Mouse (Mus musculus) embryo, embryonic 9.5 days (tissue): ENCODE results near the gene Mzt1.
A peak's percentile ranks its signal among the peaks of the same experiment; 100 is the strongest.
"Not testable (repeated sequence)": the region's sequence is repeated elsewhere in the genome, so short reads cannot be mapped to it uniquely, and the experiment has no call there.

Experiments
- DNase-seq: peaks from one replicate; pipeline ENCODE4 v3.0.0-alpha.2; 2017; ENCODE audit errors: extremely low spot score

The Mzt1 gene

GRCm38 (mm10) chr14:99046031-99046781, at the start of gene Mzt1, which contains the start of gene Bora:
Gene Mzt1 (minus strand): TSS chr14:99046134.
Gene Bora (plus strand): TSS chr14:99046222.
- DNase-seq = peak; percentile 96

- DNase-seq = no peak
These were observed 43.0 kb upstream of the Mzt1 start for GRCm38 (mm10) chr14:99088947-99089346.

- DNase-seq = no peak
These were observed 25.2 kb upstream of the Mzt1 start for GRCm38 (mm10) chr14:99071146-99071545.

- DNase-seq = no peak
These were observed 17.2 kb upstream of the Mzt1 start for GRCm38 (mm10) chr14:99063091-99063490.

DNA sequence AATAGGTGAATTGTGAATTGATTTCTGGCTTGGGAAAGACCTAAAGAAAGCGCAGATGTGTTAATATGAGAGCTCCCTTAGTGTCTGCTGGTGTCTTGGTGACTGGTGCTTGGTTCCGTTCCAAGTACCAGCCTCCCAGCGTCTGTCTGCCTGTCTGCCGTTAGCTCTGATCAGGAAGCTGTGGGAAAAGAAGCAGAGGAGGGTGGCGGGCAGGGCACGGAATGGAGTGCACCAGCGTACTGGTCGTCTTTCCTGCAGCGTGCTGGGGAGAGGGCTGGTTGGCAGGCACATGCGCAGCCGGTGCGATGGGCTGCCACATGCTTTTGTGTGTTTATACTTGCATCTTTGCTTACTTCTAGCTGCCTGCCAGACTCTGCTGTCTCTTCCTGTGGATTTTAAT, 14.7 kb upstream of the Mzt1 start:
- no peak for DNase-seq

GRCm38 (mm10) chr14:99058959-99059586, 13.1 kb upstream of the Mzt1 start:
- DNase-seq = no peak

DNA sequence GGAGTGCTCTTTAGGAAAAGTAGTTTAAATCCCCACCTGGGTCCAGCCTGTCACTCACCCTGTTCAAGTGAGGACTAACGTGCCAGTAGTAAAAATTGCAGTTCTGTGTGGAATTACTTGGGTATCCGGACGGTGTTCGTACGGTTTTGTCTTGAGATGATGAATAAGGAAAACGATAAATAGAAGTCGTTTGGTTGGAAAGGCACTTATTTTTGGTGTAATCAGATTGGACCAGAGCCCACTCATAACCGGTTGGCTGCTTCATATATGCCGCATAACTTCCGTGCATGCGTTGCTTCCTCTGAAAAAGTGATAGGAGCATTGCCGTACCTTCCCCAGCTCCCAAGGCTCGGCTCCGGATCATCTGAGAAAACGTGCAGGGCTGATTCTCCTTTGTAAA, 848 bp upstream of the Mzt1 start:
- DNase-seq = no peak

- DNase-seq = no peak
These were observed 430 bp downstream of the Mzt1 start for GRCm38 (mm10) chr14:99045378-99046030.

- no peak for DNase-seq
These were observed 1.2 kb downstream of the Mzt1 start for GRCm38 (mm10) chr14:99044718-99045117.

DNA sequence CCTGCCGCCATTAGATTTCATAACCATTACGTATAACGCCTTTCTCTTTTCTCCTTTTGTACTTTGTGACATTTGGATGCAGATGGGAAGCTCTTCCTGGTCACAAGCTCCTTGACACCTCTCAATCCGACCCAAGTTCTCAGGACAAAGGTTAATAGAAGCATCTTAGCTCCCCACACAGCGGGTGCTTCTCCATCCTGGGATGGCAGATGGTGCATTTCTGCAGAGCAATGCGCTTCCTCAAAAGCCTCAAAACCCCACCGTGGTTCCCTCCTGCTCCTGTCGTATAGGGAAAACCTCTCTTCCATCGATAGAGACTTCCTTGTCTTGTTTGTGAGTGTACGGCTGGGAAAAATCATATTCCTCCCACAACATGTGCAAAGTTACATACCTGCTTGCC, 1.8 kb downstream of the Mzt1 start:
- DNase-seq = no peak

DNA sequence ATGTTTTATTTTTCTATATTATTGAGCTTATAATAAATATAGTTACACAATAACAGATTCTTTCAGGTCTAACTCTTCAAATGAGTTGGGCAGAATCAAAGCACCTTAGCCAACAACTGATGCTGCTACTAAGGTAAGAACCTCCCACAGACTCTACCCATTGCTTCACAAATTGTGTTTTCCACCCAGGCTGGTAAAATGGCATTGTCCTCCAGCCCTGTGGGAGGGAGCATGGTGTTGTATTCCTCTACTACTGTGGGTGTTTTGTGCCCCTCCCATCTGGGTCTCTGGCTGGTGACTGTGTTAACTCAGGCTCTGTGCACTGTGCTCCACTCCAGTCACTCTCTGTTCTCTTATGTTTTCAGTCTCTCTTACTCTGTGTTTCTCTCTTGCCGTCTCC, 2.4 kb downstream of the Mzt1 start:
- DNase-seq = no peak

DNA sequence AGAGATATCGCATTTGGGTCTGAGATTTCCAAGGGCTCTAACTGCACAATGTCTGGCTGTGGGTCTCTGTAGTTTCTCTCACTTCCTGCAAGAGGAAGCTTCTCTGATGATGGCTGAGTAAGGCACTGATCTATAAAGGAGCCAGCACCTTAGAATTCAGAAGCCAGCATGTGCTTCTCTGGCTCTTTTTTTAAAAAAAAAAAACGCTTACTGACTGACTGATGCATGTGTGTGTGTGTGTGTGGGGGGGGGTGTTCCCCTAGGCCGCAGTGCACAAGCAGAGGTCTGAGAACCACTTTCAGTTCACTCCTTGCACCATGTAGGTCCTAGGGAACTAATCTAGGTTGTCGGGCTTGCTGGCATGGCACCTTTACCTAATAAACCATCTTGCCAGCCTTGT, 4.5 kb downstream of the Mzt1 start:
- DNase-seq = no peak

DNA sequence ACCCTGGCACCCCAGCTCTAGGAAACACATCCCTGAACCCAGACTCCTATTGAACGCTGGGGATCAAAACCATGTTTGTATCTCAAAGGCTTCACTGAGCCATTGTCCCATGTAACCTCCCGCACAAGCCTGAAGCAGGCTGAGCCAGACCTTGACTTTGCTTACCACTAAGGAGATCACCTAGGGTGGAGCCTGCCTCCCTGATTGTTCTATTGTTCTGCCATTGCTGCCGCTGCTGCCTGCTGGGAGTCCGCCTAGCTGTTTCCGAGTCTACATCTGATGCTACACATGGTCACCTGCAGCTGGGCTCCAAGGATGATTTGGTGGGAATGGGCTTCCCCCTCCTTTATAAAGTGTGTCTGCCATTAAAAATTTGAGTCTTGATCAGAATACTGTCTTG, 6.6 kb downstream of the Mzt1 start:
- DNase-seq = not testable (repeated sequence)

DNA sequence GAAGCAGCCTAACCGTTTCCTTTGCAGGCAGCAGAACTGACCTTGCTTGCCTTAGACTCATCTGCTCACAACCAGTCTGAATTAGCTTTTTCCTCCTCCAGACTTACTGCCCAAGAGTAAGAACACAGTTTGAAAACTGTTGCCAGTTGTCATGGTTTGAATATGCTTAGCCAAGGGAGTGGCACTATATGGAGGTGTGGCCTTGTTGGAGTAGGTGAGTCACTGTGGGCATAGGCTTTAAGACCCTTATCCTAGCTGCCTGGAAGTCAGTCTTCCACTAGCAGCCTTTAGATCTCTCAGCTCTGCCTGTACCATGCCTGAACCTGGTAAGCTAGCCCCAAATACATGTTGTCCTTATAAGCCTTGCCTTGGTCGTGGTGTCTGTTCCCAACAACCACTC, 8.2 kb downstream of the Mzt1 start:
- DNase-seq = no peak

DNA sequence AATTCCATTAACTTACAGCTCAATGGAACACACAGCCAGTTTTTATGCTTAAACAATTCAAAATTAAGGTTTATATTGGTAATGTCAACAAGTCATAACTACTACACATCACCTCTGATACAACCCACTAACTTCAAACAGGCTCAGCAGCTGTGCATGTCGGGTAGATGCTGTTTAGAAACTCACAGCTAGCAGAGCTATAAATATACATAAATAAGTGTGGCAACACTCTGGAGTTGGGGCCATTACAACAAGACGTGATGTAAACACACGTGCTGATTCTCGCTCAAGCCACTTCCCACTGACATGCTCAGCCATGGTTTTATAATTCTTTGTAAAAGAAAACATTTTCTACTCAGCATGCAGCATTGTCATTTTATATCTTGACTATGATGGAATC, 9.9 kb downstream of the Mzt1 start:
- DNase-seq = no peak

DNA sequence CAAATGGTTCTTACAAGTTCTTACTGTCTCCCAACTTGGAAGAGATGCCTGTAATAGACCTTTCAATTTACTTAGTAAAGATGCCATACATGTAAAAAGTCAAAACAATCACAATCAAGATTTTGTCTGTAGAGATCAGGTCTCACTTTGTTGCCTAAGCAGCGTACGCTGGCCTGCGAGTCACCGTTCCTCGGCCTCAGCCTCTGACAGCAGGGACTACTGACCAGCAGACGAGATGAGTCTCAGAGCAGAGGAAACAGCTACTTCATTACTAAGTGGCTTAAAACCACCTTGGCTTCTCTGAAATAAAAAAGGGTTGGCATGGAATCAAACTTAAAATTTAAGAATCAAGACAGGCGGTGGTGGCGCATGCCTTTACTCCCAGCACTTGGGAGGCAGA, 11.1 kb downstream of the Mzt1 start:
- not testable (repeated sequence) for DNase-seq

- DNase-seq = no peak
These were observed 13.3 kb downstream of the Mzt1 start for GRCm38 (mm10) chr14:99032596-99032995.

- DNase-seq = no peak
These were observed 14.5 kb downstream of the Mzt1 start for GRCm38 (mm10) chr14:99031337-99031873.

DNA sequence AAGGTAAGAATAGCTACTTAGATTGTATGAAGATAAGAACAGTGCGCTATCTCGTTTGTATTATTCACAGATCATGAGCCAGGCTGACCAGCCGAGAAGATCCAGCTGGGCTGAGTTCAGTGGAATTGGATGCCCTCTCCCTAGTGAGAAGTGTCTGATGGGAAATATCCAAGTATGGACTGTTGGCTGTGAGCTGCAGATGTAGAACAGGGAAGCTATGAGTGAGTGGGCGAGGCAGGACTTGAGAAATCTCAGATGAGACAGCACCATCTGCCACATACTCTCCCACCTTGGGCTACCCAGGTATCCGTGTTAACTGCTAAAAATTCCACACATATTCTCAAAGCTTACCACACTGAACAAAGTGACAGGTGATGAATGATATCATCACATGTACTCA, 15.9 kb downstream of the Mzt1 start:
- DNase-seq = no peak

- DNase-seq = no peak
These were observed 23.4 kb downstream of the Mzt1 start for GRCm38 (mm10) chr14:99022346-99023086.

DNA sequence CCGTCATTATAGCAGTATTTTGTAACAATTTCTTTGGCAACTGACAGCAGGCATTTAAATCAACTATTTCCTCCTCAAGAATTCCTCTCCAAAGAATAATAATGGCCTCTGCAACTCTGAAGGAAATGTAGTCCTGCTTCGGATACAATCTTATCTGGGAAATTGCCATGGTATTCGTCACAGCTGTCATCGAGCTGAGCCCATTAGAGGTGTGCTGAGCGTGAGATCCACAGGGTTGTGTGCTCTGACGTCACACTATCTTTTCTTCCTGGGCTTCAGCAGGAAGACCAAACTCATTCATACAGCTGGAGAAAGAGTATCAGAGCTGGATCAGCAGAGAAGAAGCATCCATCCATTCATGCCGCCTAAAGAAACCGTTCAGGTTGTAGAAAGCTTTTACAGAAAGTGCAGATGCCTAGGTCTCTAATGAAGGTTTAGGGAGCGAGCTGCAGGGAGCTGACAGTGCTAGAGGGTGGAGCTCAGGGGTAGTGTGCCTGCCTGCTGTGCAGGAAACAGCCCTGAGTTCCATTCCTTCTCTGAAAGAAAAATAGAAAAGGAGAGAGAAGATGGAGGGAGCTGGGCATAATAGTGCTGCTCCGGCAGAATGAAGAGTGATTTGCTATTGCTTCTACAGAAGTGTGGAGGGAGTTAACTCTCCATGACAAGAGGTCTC, 26.7 kb downstream of the Mzt1 start:
- no peak for DNase-seq
